Mouse (Mus musculus) brain, embryonic 14.5 days (tissue): ENCODE data around the gene Tgfbrap1.

Source experiments
- CTCF ChIP-seq: fragments of 200-500 bp; IDR thresholded peaks from 2 replicates; pipeline ENCODE4 v1.5.1; 2012; ENCODE audit warnings: inconsistent platforms, mild to moderate bottlenecking, moderate library complexity, borderline replicate concordance; ENCODE audit not compliant: insufficient read depth, insufficient read length; ENCODE audit errors: extremely low read depth
- POLR2A ChIP-seq: fragments of 200-500 bp; IDR thresholded peaks from 2 replicates; pipeline ENCODE4 v1.6.1; 2012; ENCODE audit warnings: mild to moderate bottlenecking, inconsistent platforms, borderline replicate concordance; ENCODE audit not compliant: poor library complexity, insufficient read depth, insufficient read length, severe bottlenecking; ENCODE audit errors: extremely low read depth

- TF ChIP-seq POLR2A (no peak), CTCF (no peak)
Observed at GRCm38 (mm10) chr1:43145388-43145787, 47.0 kb upstream of the Tgfbrap1 start.
